Mouse (Mus musculus) forebrain, postnatal 0 days (tissue): ENCODE results near the gene Usp36. TPM values are rescaled to one million over a fixed set of nuclear protein-coding genes. Genes with fewer than 3 reads are reported as not detected.

ENCODE experiments used
- ATAC-seq: fragments of 200-750 bp; cut with Nextera tagmentation; 2 replicates; pipeline ENCODE4 v1.8.0; 2017; ENCODE audit warnings: mild to moderate bottlenecking, moderate library complexity
- DNase-seq: peaks from one replicate; pipeline ENCODE4 v3.0.0-alpha.2; 2015
- H3K27ac ChIP-seq: fragments of 300-500 bp; sonication (generic); 2 replicates; pipeline ENCODE4 v1.5.1; 2014; ENCODE audit warnings: low read depth, mild to moderate bottlenecking, antibody characterized with exemption, low read length, moderate library complexity, mixed read lengths
- H3K27me3 ChIP-seq: fragments of 300-500 bp; sonication (generic); 2 replicates; pipeline ENCODE4 v1.6.1; 2014; ENCODE audit warnings: mild to moderate bottlenecking, low read length, mixed read lengths; ENCODE audit not compliant: insufficient read depth
- H3K36me3 ChIP-seq: fragments of 300-500 bp; sonication (generic); 2 replicates; pipeline ENCODE4 v1.6.1; 2014; ENCODE audit warnings: mild to moderate bottlenecking, moderate library complexity; ENCODE audit not compliant: insufficient read depth
- H3K4me1 ChIP-seq: fragments of 300-500 bp; sonication (generic); 2 replicates; pipeline ENCODE4 v1.6.1; 2014; ENCODE audit warnings: antibody characterized with exemption; ENCODE audit not compliant: insufficient read depth
- H3K4me2 ChIP-seq: fragments of 300-500 bp; sonication (generic); 2 replicates; pipeline ENCODE4 v1.6.1; 2014; ENCODE audit warnings: low read depth, mild to moderate bottlenecking, moderate library complexity
- H3K4me3 ChIP-seq: fragments of 300-500 bp; sonication (generic); 2 replicates; pipeline ENCODE4 v1.5.1; 2014; ENCODE audit warnings: low read depth, low read length, mixed read lengths
- H3K9ac ChIP-seq: fragments of 300-500 bp; sonication (generic); 2 replicates; pipeline ENCODE4 v1.6.1; 2014; ENCODE audit warnings: mild to moderate bottlenecking
- H3K9me3 ChIP-seq: fragments of 300-500 bp; sonication (generic); 2 replicates; pipeline ENCODE4 v1.6.1; 2016; ENCODE audit warnings: low read length
- CTCF ChIP-seq: sonication (generic); IDR thresholded peaks from 2 replicates; pipeline ENCODE4 v1.5.1; 2016; ENCODE audit warnings: antibody characterized with exemption, control low read depth, low read depth
- WGBS: fragments of 180-500 bp; shearing (Covaris S2); extraction: QIAGEN DNeasy Blood & Tissue Kit; methylation state at CpG from one replicate; pipeline ENCODE4 v1.1.7; 2014; 5-methylcytosine and 5-hydroxymethylcytosine counted together
- polyA plus RNA-seq: library from polyadenylated mRNA; unstranded; fragments of >200 nt; fragmentation: Nextera tagmentation; extraction: Ambion mirVana; gene quantifications from 2 replicates; pipeline ENCODE4 v1.2.1, GENCODE M21; 2015
- total RNA-seq: library from RNA; depleted of rRNA; stranded (reverse); fragments of >200 nt; gene quantifications from 2 replicates; pipeline ENCODE4 v1.2.3, GENCODE M21; 2014

Gene Usp36
- total and polyA plus RNA-seq, 2 experiments from 2014 or later, result 9.5 to 22.1 TPM

DNA sequence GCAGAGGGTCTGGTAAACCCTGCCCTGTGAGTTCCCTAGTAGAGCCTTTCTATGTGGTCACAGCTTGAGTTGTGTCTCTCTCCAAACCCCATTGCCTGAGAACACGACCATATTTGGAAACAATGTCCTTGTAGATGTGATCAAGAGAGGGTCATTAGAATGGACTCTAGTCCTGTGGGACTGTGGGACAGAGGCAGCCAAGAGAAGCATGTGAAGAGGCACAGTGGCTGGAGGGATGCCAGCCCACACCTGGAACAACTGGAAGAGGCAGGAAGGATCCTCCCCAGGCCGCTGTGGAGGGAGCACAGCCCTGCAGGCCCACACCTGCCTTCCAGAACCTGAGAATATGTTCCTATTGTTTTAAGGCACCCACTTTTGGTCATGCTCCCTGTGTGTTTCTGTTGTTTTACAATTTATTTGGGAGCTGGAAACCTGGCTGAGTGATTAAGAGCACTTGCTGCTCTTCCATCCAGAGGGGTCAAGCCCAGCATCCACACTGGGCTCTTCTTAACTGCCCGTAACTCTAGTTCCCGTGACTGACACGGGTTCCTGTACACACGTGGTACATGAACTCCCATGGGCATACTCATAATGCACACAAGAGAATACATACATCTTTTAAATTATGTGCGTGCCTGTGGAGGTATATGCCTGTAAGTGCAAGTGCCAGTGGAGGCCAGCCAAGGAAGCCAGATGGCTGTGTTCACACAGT is 36.4 kb downstream of the Usp36 start:
- Histone ChIP-seq H3K4me1 (peaks cover 19% of the 10 kb centered on the region), H3K9me3 (no peaks in the 10 kb centered on the region), H3K27ac (peak overlapping the region; percentile 83), H3K4me3 (no peak overlapping the region), H3K27me3 (no peaks in the 10 kb centered on the region), H3K36me3 (peaks cover 16% of the 10 kb centered on the region), H3K9ac (no peak overlapping the region), H3K4me2 (no peak overlapping the region)
- DNase-seq, result no peak
- WGBS, result 78% methylated on average over 7 of the region's 7 CpGs
- no peak for ATAC-seq
- no peak for TF ChIP-seq CTCF

DNA sequence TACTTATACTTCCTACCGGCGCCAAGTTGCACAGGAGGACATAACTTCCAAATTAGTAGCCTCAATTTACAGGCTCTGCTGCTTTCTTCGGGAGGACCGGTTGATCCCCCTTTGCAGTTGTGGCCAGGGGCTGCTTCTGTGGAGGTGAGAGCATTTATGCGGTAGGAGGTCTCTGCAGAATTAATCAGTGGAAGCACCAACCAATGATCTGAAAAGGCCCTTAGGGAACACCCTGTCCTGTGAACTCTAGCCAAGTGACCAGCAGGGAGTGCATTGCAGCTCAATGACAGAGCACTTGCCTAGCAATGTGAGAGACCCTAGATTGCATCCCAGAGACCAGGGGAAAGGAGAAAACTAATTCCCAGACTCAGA is 41.0 kb downstream of the Usp36 start:
- Histone ChIP-seq H3K27me3 (no peaks in the 10 kb centered on the region), H3K27ac (peak overlapping the region; percentile 64), H3K4me1 (peaks cover 17% of the 10 kb centered on the region), H3K4me2 (peak overlapping the region; percentile 92), H3K4me3 (peak overlapping the region; percentile 84), H3K9me3 (no peaks in the 10 kb centered on the region), H3K9ac (peak overlapping the region; percentile 74), H3K36me3 (no peaks in the 10 kb centered on the region)
- DNase-seq, result no peak
- ATAC-seq, result peak; percentile 10
- 1% methylated on average over 5 of the region's 5 CpGs for WGBS
- TF ChIP-seq CTCF, result no peak; the same call in 1 of the 2 replicates

DNA sequence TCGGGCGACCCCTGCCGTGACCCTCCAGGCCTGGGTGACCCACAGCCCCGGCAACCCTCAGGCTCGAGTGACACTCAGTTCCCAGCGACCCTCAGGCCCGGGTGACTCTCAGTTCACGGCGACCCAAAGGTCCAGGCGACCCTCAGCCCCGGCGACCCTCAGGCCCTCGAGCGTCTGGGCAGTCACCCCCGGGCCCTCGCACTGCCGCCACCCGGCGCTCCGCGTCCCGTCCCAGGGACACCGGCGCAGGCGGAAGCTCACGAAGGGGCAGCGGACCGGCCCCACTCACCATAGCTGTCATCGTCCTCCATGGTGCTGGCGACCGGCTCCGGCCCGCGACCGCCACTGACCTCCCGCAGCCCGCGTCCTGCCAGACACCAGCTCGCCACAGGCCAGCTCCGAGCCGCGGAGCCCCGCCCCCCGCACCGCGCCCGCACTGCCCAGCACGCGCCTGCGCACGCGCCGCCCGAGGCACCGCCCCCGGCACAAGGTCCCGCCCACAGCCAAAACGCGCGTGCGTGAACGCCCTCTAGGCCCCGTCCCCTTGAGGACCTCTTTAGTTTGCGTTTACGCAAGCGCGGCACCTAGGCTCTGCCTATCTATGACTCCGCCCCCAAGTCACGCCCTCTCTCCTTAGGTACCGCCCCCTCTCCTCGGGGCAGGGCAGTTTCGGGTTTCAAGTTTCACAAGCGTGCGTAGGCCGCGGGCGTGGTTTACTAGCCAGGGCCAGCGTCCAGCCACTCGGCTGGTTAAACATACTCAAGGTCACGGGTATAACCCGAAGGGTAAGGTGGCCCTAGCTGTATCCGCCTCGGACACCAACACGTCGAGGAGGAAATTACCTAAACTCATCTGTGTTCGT is 41.7 kb downstream of the Usp36 start, which contains the start of gene Cyth1:
Gene Cyth1 (minus strand): TSS at position 443 of the 862 bp plus-strand sequence.
- under 1% methylated on average over 80 of the region's 86 CpGs for WGBS
- TF ChIP-seq CTCF, result 0 out of 2 replicates have a peak, but pooled peaks have one; percentile 21
- Histone ChIP-seq H3K4me3 (peak within 1 kb of the TSS; percentile 84), H3K9ac (peak within 1 kb of the TSS; percentile 74), H3K27me3 (no peaks in the 10 kb centered on the region), H3K27ac (peak within 1 kb of the TSS; percentile 73), H3K9me3 (no peaks in the 10 kb centered on the region), H3K4me2 (peak within 1 kb of the TSS; percentile 92), H3K4me1 (peaks cover 11% of the 10 kb centered on the region), H3K36me3 (no peaks in the 10 kb centered on the region)
- DNase-seq (peak; percentile 98), ATAC-seq (peak; percentile 97)

DNA sequence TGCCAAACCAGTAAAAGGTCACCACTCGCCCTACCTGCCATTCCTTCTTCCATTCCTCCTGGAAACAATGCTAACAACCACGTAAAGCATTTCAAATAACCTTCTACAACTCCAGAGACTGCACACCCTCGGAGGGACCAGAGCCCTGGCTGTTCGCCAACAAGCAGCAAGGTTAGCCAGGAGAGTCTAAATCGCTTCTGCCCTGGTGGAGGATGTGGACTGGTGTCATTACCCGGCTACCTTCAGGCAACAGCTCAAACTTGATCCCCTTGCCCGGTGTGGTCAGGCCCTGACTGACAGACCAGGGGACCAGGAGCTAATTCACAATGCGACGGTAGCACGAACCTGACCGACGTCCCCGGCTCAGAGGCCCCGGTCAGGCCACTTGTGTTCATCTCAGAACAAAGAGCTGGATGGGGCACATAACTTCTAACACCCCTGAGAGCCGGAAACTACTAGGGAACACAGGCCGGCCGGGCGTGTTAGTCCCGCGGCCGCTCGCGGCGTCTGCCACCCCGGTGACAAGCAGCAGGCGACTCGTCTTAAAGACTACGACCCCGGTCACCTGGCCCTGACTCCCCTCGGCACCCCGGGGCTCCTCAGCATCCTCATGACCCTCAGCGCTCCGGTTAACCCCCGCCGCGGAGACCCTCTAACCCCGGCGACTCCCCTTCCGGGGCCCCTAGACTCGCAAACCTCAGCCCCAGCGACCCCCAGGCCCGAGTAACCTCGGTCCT is 42.5 kb downstream of the Usp36 start:
- peak overlapping the region; percentile 92 for H3K4me2 ChIP-seq
- no peak for ATAC-seq
- H3K36me3 ChIP-seq, result no peaks in the 10 kb centered on the region
- H3K4me1 ChIP-seq, result peaks cover 9% of the 10 kb centered on the region
- TF ChIP-seq CTCF, result no peak
- H3K9me3 ChIP-seq, result no peaks in the 10 kb centered on the region
- H3K4me3 ChIP-seq, result peak overlapping the region; percentile 84
- WGBS, result 3% methylated on average over 43 of the region's 43 CpGs
- H3K27me3 ChIP-seq, result no peaks in the 10 kb centered on the region
- peak overlapping the region; percentile 74 for H3K9ac ChIP-seq
- H3K27ac ChIP-seq, result peak overlapping the region; percentile 73
- DNase-seq, result peak; percentile 39

DNA sequence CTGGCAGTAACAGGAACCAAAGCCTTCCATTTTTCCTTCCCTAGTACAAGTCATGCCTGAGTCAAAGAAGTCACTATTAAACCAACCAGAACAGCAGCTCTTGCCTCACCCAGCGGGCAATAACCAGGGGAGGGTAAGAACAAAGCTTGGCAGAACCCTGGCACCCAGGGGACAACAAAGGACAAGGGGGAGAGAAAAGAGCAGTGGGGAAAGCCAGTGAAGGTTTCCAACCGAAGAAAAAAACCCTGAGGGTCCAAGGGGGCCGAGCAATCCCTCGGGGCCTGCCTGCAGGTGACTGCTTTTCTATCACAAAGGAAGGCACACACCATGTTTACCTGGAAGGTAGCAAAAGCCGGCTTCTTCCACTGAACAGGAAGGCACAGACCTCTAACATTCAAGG is 43.3 kb downstream of the Usp36 start:
- 45% methylated on average over 5 of the region's 5 CpGs for WGBS
- H3K27ac ChIP-seq, result no peak overlapping the region
- no peak for ATAC-seq

DNA sequence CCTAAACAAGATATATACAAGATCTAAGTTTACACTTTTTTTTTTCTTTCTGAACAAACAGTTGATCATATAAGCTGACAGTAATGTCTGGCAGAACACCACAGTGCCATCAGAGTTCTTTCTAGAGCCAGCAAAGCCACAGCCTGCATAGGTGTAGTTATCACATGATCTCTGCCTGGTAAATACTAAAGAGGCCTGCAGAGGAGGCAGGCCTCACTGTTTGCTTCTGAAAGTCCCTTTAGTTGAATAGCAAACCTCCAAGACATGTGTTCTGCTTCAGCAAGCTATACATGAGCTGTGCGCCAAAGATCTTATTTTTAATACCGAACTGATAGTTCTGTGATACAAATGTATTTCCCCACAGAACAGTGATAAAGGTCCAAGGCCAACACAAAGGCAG is 44.9 kb downstream of the Usp36 start:
- H3K4me1 ChIP-seq, result peaks cover 9% of the 10 kb centered on the region
- 94% methylated on average over 2 of the region's 2 CpGs for WGBS
- H3K9ac ChIP-seq, result no peak overlapping the region

More for the DNA sequence above, 43.3 kb downstream of the Usp36 start:
- Histone ChIP-seq H3K9ac (0 out of 2 replicates have a peak overlapping the region, but pooled peaks have one; percentile 74), H3K9me3 (no peaks in the 10 kb centered on the region), H3K4me1 (peaks cover 9% of the 10 kb centered on the region), H3K36me3 (no peaks in the 10 kb centered on the region), H3K27me3 (no peaks in the 10 kb centered on the region), H3K4me3 (peak overlapping the region; percentile 84), H3K4me2 (peak overlapping the region; percentile 92)
- no peak for TF ChIP-seq CTCF
- DNase-seq, result no peak

More for the DNA sequence above, 44.9 kb downstream of the Usp36 start:
- DNase-seq (no peak), ATAC-seq (no peak)
- no peak overlapping the region for H3K4me3 ChIP-seq
- H3K27ac ChIP-seq, result no peak overlapping the region
- TF ChIP-seq CTCF, result no peak
- no peaks in the 10 kb centered on the region for H3K36me3 ChIP-seq
- no peaks in the 10 kb centered on the region for H3K27me3 ChIP-seq
- H3K9me3 ChIP-seq, result no peaks in the 10 kb centered on the region
- no peak overlapping the region for H3K4me2 ChIP-seq
